Mouse (Mus musculus): ENCODE measurements around the gene Cadps2. TPM values are rescaled to one million over a fixed set of nuclear protein-coding genes. Genes with fewer than 3 reads are reported as not detected.

Gene Cadps2
- polyA plus RNA-seq, 1 experiment, result 9.1 TPM

DNA sequence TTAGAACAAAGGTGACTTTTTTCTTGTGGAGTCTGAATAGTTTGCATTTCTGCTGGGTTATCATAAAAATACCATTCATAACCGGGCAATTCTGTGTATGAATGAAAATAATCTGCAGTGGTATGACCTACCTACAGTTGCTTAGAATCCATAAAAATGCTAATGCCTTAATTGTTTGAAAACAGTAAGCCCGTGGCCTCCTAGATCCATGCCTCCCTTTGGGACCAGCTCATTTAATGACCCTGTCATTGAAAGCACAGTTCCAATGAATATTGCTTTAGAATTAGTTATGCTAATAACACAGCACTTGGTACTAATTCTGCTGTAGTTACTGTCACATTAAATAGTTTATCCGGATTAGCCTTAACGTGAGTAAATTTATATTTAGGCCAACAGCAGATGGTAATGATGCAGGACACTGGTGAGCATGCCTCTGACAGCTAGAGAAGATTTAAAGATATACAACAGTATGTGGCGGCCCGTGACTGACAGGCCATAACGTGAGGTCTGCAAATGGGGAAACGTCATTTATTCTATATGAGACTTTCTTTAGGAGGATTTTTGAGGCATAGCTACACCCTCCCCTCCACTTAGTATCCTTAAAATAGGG is 477.3 kb downstream of the Cadps2 start:
- TF ChIP-seq CTCF (IDR thresholded peaks at IDR 0.05; ENCODE audit: insufficient read depth, low read length), result no peak
- no peak for TF ChIP-seq POLR2A (IDR thresholded peaks at IDR 0.05; ENCODE audit: borderline replicate concordance, extremely low read depth, low read depth, low read length)
- Histone ChIP-seq H3K4me1 (ENCODE audit: control insufficient read depth, insufficient read depth, low read length) (no peaks in the 10 kb centered on the region), H3K4me3 (replicated peaks; ENCODE audit: extremely low read depth, low read depth, low read length) (no peak overlapping the region)
- WGBS, result 82% methylated on average over 8 of the region's 8 CpGs
- DNase-seq, result no peak

DNA sequence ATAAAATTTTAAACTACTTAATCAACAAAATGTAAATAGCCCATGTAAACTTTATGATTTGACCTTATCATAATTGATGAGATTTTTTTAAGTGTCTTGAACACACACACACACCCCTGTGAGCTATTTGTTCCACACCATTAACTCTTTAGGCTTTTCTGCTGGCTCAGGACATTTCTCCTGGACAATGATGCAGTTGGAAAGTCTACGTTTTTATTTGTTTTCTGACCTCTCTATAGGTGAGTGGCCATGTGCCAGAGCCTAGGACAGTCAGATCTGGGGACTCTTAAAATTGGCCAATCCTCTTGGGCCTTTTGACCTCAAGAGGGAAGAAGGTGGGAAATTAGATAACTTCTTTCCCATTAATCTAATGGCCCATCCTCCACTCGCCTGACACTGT is 478.6 kb downstream of the Cadps2 start:
- Histone ChIP-seq H3K4me3 (replicated peaks; ENCODE audit: extremely low read depth, low read depth, low read length) (no peak overlapping the region), H3K4me1 (ENCODE audit: control insufficient read depth, insufficient read depth, low read length) (no peaks in the 10 kb centered on the region)
- TF ChIP-seq POLR2A (IDR thresholded peaks at IDR 0.05; ENCODE audit: borderline replicate concordance, extremely low read depth, low read depth, low read length) (no peak), CTCF (IDR thresholded peaks at IDR 0.05; ENCODE audit: insufficient read depth, low read length) (no peak)
- WGBS, result 64% methylated on average over 2 of the region's 2 CpGs
- no peak for DNase-seq

DNA sequence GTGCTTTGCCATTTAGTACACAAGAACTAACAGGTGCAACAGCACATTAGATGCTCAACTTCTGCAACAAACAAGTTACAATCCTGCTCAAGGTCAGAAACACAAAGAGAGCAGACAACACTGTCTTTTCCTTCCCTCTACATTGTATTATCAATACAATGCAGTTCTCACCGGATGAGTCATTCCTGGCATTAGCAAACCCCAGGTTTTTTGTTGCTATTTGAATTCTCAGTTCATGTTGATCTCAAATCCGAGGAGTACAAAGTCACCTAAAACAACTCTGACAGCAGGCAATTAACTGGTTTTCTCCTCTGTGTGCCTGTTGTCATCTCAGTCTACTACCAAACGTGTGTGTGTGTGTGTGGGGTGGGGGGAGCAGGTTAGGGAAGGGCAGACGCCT is 483.1 kb downstream of the Cadps2 start:
- WGBS, result 57% methylated on average over 4 of the region's 4 CpGs
- TF ChIP-seq POLR2A (IDR thresholded peaks at IDR 0.05; ENCODE audit: borderline replicate concordance, extremely low read depth, low read depth, low read length) (no peak), CTCF (IDR thresholded peaks at IDR 0.05; ENCODE audit: insufficient read depth, low read length) (no peak)
- no peak overlapping the region for H3K4me3 ChIP-seq (replicated peaks; ENCODE audit: extremely low read depth, low read depth, low read length)
- no peak for DNase-seq
- H3K4me1 ChIP-seq (ENCODE audit: control insufficient read depth, insufficient read depth, low read length), result no peaks in the 10 kb centered on the region

DNA sequence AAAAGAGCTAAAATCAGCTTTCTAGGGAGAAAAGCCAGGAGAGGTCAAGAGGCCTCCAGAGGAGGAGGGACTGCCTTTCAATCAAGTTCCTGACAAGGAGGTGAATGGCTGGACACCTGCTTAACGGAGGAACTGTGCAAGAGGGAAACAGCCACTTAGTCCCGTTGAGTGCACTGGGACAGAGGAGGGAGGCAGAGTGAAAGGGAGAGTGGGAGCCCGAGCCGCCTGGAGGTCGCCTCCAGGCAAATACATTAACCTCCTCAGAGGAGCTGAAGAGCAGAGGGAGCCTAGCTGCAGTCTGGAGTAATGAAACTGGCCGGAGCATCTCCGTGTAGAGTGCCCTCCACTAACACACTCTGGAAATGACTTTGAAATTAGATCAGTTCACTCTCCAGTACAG is 485.7 kb downstream of the Cadps2 start:
- H3K4me3 ChIP-seq (replicated peaks; ENCODE audit: extremely low read depth, low read depth, low read length), result no peak overlapping the region
- no peaks in the 10 kb centered on the region for H3K4me1 ChIP-seq (ENCODE audit: control insufficient read depth, insufficient read depth, low read length)
- WGBS, result 16% methylated on average over 7 of the region's 7 CpGs
- no peak for DNase-seq
- no peak for TF ChIP-seq CTCF (IDR thresholded peaks at IDR 0.05; ENCODE audit: insufficient read depth, low read length)
- no peak for TF ChIP-seq POLR2A (IDR thresholded peaks at IDR 0.05; ENCODE audit: borderline replicate concordance, extremely low read depth, low read depth, low read length)

DNA sequence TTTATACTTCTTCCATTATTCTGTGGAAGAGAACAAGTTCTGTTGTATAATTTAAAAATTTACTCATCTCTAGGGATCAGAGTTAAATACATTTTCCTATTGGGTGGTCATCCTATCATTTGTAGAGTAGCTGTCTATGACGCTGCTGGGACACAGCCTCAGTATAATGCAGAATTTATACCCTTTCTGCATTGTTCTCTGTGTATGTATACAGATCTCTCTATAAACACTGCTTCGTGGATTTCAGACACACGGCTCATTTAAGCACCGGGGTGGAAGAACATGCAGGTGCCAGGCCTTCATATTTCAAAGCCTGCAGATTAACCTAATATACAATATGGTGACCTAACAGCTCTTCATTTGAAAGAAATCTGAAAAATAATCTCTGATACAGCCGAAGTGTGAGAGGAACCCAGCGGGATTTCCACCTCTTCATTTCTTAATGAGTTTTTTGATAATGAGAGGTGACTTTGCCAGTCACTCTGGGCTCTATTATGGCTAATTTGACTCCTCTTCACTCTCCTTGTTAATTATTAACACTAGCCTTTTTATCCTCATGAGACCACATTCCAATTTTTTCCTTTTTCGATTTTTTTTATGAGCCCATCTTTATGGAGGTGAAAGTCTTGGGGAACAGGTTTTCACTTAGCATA is 501.7 kb downstream of the Cadps2 start:
- Histone ChIP-seq H3K4me1 (ENCODE audit: control insufficient read depth, insufficient read depth, low read length) (no peaks in the 10 kb centered on the region), H3K4me3 (replicated peaks; ENCODE audit: extremely low read depth, low read depth, low read length) (no peak overlapping the region)
- no peak for TF ChIP-seq POLR2A (IDR thresholded peaks at IDR 0.05; ENCODE audit: borderline replicate concordance, extremely low read depth, low read depth, low read length)
- no peak for DNase-seq
- 64% methylated on average over 7 of the region's 7 CpGs for WGBS

DNA sequence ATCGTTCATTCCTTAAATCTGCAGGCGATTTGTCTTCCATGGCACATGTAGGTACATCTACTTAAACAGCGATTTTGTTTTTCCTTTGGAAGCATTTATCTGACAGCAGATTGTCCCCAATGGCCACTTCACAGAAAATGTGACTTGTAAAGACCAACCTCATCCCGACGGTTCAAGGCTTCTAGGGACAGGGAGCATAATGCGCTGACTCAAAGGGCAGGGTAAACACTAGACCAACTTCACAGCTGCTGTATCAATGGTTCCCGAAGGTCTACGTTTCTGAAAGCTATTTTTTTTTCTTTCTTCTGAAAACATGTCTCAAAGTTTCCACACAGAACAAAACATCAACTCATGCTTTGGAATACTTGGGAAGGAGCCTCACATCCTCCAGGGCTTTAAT is 524.3 kb downstream of the Cadps2 start:
- 75% methylated on average over 8 of the region's 8 CpGs for WGBS
- no peak for DNase-seq

DNA sequence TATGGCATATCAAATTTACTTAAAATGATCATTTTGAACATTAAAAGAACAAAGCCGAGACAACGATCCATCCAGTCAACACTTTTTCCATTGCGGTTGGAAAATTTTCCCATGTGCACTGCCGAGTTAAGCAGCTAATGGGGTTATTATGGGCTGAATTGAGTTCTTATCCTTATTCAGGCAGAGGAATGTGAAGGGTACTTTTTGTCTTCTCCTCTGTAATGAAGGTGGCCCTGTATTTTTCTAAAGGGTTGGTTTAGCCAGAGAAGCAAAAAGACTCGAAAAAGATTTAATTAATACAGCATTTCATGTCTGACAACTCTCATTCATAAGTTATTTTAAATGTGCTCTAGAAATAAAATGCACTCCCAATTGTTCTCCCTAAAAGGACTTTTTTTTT is 524.9 kb downstream of the Cadps2 start:
- TF ChIP-seq CTCF (IDR thresholded peaks at IDR 0.05; ENCODE audit: insufficient read depth, low read length) (no peak), POLR2A (IDR thresholded peaks at IDR 0.05; ENCODE audit: borderline replicate concordance, extremely low read depth, low read depth, low read length) (no peak)
- 83% methylated on average over 5 of the region's 5 CpGs for WGBS
- no peaks in the 10 kb centered on the region for H3K4me1 ChIP-seq (ENCODE audit: control insufficient read depth, insufficient read depth, low read length)
- no peak overlapping the region for H3K4me3 ChIP-seq (replicated peaks; ENCODE audit: extremely low read depth, low read depth, low read length)
- no peak for DNase-seq

More for the DNA sequence above, 524.3 kb downstream of the Cadps2 start:
- TF ChIP-seq CTCF (IDR thresholded peaks at IDR 0.05; ENCODE audit: insufficient read depth, low read length) (no peak), POLR2A (IDR thresholded peaks at IDR 0.05; ENCODE audit: borderline replicate concordance, extremely low read depth, low read depth, low read length) (no peak)
- Histone ChIP-seq H3K4me1 (ENCODE audit: control insufficient read depth, insufficient read depth, low read length) (no peaks in the 10 kb centered on the region), H3K4me3 (replicated peaks; ENCODE audit: extremely low read depth, low read depth, low read length) (no peak overlapping the region)

DNA sequence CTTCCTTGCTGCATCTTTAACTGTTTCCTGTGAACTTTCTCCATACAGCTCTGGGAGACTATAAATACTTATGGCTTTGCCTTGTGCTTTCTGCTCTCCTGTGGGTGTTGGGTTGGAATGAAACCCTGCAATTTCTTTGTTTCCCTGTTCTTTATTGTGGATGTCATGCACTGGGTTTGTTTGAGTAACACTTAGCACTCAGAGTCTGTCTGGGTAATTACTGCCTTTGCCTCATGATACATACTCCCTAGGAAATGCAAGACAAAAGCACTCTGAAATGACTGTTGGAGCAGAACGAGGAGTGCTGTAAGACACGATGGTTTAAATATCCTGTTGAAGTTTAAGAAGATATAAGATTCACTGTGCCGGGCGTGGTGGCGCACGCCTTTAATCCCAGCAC is 533.2 kb downstream of the Cadps2 start:
- DNase-seq, result no peak
- no peaks in the 10 kb centered on the region for H3K4me1 ChIP-seq (ENCODE audit: control insufficient read depth, insufficient read depth, low read length)
- TF ChIP-seq POLR2A (IDR thresholded peaks at IDR 0.05; ENCODE audit: borderline replicate concordance, extremely low read depth, low read depth, low read length), result no peak
- no peak for TF ChIP-seq CTCF (IDR thresholded peaks at IDR 0.05; ENCODE audit: insufficient read depth, low read length)
- 82% methylated on average over 6 of the region's 6 CpGs for WGBS
- H3K4me3 ChIP-seq (replicated peaks; ENCODE audit: extremely low read depth, low read depth, low read length), result no peak overlapping the region

DNA sequence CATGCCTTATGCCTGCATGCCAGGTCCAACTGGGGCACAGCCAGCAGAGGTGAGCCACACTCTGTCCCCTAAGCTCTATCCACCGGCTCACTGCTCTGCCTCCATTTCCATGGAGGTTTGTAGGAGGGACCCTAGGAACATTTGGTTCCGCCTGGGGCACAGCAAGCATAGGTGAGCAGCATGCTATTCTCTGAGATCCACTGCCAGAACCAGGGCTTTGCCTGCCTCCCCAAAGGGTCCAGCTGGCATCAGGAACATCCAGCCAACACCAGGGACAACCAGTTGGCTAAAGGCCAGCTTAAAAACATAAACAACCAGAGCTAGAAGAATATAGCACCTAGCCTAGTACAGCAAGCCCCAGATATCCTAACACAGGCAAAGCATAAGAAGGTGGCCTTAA is 540.6 kb downstream of the Cadps2 start:
- WGBS, result 76% methylated on average over 2 of the region's 2 CpGs

DNA sequence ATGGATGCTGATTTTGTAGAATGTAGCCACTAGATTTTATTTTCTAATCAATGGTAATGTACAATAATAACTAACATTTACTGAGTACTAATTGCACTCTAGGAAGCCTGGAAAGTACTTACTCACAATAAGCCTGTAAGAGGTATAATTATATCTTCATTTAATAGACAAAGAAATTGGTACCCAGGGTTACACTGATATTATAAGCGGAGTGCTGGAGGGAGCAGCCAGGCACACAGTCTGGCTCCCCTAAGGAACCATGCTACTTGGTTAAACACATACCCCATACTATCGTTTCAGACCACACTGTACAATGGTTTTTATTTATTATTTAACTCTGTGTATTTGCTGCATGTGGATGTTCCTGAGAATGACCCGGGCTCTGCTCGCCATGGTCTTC is 544.5 kb downstream of the Cadps2 start:
- TF ChIP-seq POLR2A (IDR thresholded peaks at IDR 0.05; ENCODE audit: borderline replicate concordance, extremely low read depth, low read depth, low read length) (no peak), CTCF (IDR thresholded peaks at IDR 0.05; ENCODE audit: insufficient read depth, low read length) (no peak)
- Histone ChIP-seq H3K4me1 (ENCODE audit: control insufficient read depth, insufficient read depth, low read length) (no peaks in the 10 kb centered on the region), H3K4me3 (replicated peaks; ENCODE audit: extremely low read depth, low read depth, low read length) (no peak overlapping the region)
- DNase-seq, result no peak
- WGBS, result 86% methylated on average over 4 of the region's 4 CpGs

More for the DNA sequence above, 540.6 kb downstream of the Cadps2 start:
- Histone ChIP-seq H3K4me3 (replicated peaks; ENCODE audit: extremely low read depth, low read depth, low read length) (no peak overlapping the region), H3K4me1 (ENCODE audit: control insufficient read depth, insufficient read depth, low read length) (no peaks in the 10 kb centered on the region)
- no peak for DNase-seq
- TF ChIP-seq POLR2A (IDR thresholded peaks at IDR 0.05; ENCODE audit: borderline replicate concordance, extremely low read depth, low read depth, low read length) (no peak), CTCF (IDR thresholded peaks at IDR 0.05; ENCODE audit: insufficient read depth, low read length) (no peak)
